Mouse (Mus musculus) layer of hippocampus, postnatal 14 days (tissue): ENCODE results near the gene Pla2g3. TPM values are rescaled to one million over a fixed set of nuclear protein-coding genes. Genes with fewer than 3 reads are reported as not detected.

Source experiments
- DNase-seq, 2 experiments: peaks; one replicate each; pipeline ENCODE4 v3.0.0; 2021 to 2022; ENCODE audit warnings: low spot score in 2 of 2, mixed read lengths in 1 of 2
- long read RNA-seq, 2 experiments: library from polyadenylated mRNA; stranded (forward); transcript quantifications; one replicate each; pipeline ENCODE4 v2.0.0; 2021
- total RNA-seq, 2 experiments: library from RNA; stranded (reverse); gene quantifications; 2 replicates each; pipeline ENCODE4 v1.2.3; 2021

The Pla2g3 gene
- total RNA-seq, result 10 to 100 TPM in 1 of 2 experiments, 1 to 10 TPM in 1; 7.1 to 13.0 TPM
- long read RNA-seq, experiment 1, transcript Pla2g3-202 (7 exons, 2,566 nt), result major isoform, 11 of 37 reads
- long read RNA-seq, experiment 1, partial matches to known transcripts, result 7 of 37 reads
- long read RNA-seq, experiment 1, other reads (novel, unspliced or antisense), result 19 of 37 reads
- long read RNA-seq, experiment 2, partial matches to known transcripts, result 1 of 35 reads
- long read RNA-seq, experiment 2, other reads (novel, unspliced or antisense), result 32 of 35 reads

- DNase-seq, result no peak
These were observed at the start of gene Pla2g3 for GRCm38 (mm10) chr11:3487952-3488570. Gene Pla2g3, plus strand, starts transcription at chr11:3488284.

GRCm38 (mm10) chr11:3441696-3442443 lies 46.2 kb upstream of the Pla2g3 start:
- no peak for DNase-seq

GRCm38 (mm10) chr11:3442677-3443076 lies 45.4 kb upstream of the Pla2g3 start:
- no peak for DNase-seq

- DNase-seq, result no peak
These were observed 45.0 kb upstream of the Pla2g3 start for GRCm38 (mm10) chr11:3443091-3443490.

- DNase-seq, result no peak
These were observed 43.2 kb upstream of the Pla2g3 start for GRCm38 (mm10) chr11:3444875-3445274.

GRCm38 (mm10) chr11:3451701-3452163 lies 36.4 kb upstream of the Pla2g3 start:
- DNase-seq, result no peak

GRCm38 (mm10) chr11:3452167-3452639 lies 35.9 kb upstream of the Pla2g3 start, which contains the start of gene Rnf185:
Gene Rnf185, minus strand, starts transcription at chr11:3452363.
- peak; percentile 91 to 95 for DNase-seq

- peak in 1 of 2 experiments; percentile 24 for DNase-seq
These were observed 35.3 kb upstream of the Pla2g3 start for GRCm38 (mm10) chr11:3452769-3453168.

GRCm38 (mm10) chr11:3453467-3453866 lies 34.6 kb upstream of the Pla2g3 start:
- DNase-seq, result no peak

- DNase-seq, result no peak
These were observed 33.6 kb upstream of the Pla2g3 start for GRCm38 (mm10) chr11:3454506-3454905.

GRCm38 (mm10) chr11:3456354-3456753 lies 31.7 kb upstream of the Pla2g3 start:
- DNase-seq, result peak; percentile 69 to 79

GRCm38 (mm10) chr11:3458428-3459104 lies 29.5 kb upstream of the Pla2g3 start:
- no peak for DNase-seq

GRCm38 (mm10) chr11:3459105-3459468 lies 29.0 kb upstream of the Pla2g3 start:
- no peak for DNase-seq

GRCm38 (mm10) chr11:3462846-3463245 lies 25.2 kb upstream of the Pla2g3 start:
- DNase-seq, result no peak

GRCm38 (mm10) chr11:3471448-3471850 lies 16.6 kb upstream of the Pla2g3 start:
- DNase-seq, result no peak

- peak; percentile 79 to 89 for DNase-seq
These were observed 15.6 kb upstream of the Pla2g3 start for GRCm38 (mm10) chr11:3472484-3472883.

GRCm38 (mm10) chr11:3474480-3475115 lies 13.5 kb upstream of the Pla2g3 start:
- no peak for DNase-seq

- no peak for DNase-seq
These were observed 12.6 kb upstream of the Pla2g3 start for GRCm38 (mm10) chr11:3475489-3475888.

GRCm38 (mm10) chr11:3483980-3484642 lies 4.0 kb upstream of the Pla2g3 start:
- peak; percentile 64 to 81 for DNase-seq

- no peak for DNase-seq
These were observed 1.7 kb upstream of the Pla2g3 start for GRCm38 (mm10) chr11:3486349-3486748.
